Mouse (Mus musculus) olfactory bulb, adult 2 months (tissue): Measurements from ENCODE around the gene Rassf9.

Experiments
- CTCF ChIP-seq: fragments of 200-500 bp; IDR thresholded peaks from 2 replicates; pipeline ENCODE4 v1.5.1; 2012; ENCODE audit warnings: low read depth, mild to moderate bottlenecking, low read length, moderate library complexity; ENCODE audit not compliant: insufficient read depth
- POLR2A ChIP-seq: fragments of 200-500 bp; IDR thresholded peaks from 2 replicates; pipeline ENCODE4 v1.6.1; 2012; ENCODE audit warnings: mild to moderate bottlenecking, low read depth, low read length, moderate library complexity; ENCODE audit not compliant: insufficient read depth

GRCm38 (mm10) chr10:102490386-102490785 is 21.6 kb upstream of the Rassf9 start, which contains the start of gene Nts:
- no peak for TF ChIP-seq CTCF
- TF ChIP-seq POLR2A: no peak
